Mouse (Mus musculus): ENCODE measurements around the gene Xirp1.

GRCm38 (mm10) chr9:120032710-120033109 lies 9.3 kb upstream of the Xirp1 start:
- no peak for TF ChIP-seq MYOG (IDR thresholded peaks at IDR 0.05; ENCODE audit: control insufficient read depth, extremely low read depth, insufficient read length)
- TF ChIP-seq CTCF (IDR thresholded peaks at IDR 0.05; ENCODE audit: control insufficient read depth, insufficient read depth, insufficient read length) = no peak
- TF ChIP-seq MYOD1 (IDR thresholded peaks at IDR 0.05; ENCODE audit: control insufficient read depth, insufficient read length, low read depth) = no peak
- TF ChIP-seq CEBPB (IDR thresholded peaks at IDR 0.05; ENCODE audit: low read depth) = no peak
- TF ChIP-seq USF1 (IDR thresholded peaks at IDR 0.05; ENCODE audit: low read depth) = no peak
